Mouse (Mus musculus): ENCODE results near the gene Serinc4. TPM values are rescaled to one million over a fixed set of nuclear protein-coding genes. Genes with fewer than 3 reads are reported as not detected.
A peak's percentile ranks its signal among the peaks of the same experiment; 100 is the strongest.
"Not testable (repeated sequence)": the region's sequence is repeated elsewhere in the genome, so short reads cannot be mapped to it uniquely, and the experiment has no call there.

Gene Serinc4
- 3.1 and 4.4 TPM in 2 replicates for polyA plus RNA-seq (2012; rRNA removed)

DNA sequence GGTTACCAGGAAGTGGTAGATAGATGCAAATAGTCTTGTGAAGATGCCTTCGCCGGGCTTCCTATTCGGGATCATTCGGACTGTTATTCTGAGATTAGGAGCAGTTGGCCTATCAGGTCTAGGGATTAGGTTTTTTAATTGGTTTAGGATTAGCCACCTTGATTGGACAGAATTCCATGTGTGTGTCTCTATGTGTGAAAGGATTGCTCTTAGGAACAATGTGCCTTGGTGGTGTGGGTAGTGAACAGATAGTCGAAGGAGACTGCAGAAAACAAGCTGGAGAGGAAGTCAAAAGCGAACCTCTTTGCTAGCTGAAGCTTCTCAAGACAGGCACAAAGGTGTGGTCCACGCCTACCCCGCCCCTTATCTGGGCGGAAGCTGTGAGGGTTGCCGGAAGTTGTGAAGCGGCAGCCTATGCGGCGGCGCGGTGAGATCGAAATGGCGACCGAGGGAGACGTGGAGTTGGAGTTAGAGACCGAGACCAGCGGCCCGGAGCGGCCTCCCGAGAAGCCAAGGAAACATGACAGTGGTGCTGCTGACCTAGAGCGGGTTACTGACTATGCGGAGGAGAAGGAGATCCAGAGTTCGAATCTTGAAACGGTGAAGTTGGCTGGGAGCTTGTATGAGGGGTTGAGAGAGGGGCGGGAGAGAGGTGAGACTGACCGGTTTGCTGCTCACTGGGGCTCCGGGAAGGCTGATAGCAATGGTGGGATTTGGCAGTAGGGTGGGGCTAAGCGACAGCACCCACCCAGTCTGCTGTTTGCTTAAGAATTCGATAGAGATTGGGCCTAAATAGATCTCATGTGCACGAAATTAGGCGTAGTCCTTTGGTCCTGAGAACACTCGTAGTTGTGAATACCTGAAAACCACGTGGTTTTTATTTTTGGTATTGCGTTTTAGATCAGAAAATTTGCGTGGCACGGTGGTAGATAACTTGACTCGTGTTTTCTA is at the start of gene Serinc4:
Gene Serinc4, minus strand, starts transcription at position 90 of the 951 bp plus-strand sequence.
- Histone ChIP-seq H3K27ac (ENCODE audit: control insufficient read depth, insufficient read depth, low read depth, low read length) (peak within 1 kb of the TSS; percentile 91), H3K36me3 (ENCODE audit: control insufficient read depth, insufficient read depth, low read length) (no peaks in the 10 kb centered on the region), H3K4me3 (ENCODE audit: control insufficient read depth, low read depth, low read length) (peak within 1 kb of the TSS; percentile 97), H3K27me3 (ENCODE audit: control insufficient read depth, insufficient read depth, low read length) (no peaks in the 10 kb centered on the region), H3K4me1 (ENCODE audit: control insufficient read depth, insufficient read depth, low read length) (peaks cover 3% of the 10 kb centered on the region)
- TF ChIP-seq CTCF (IDR thresholded peaks at IDR 0.05; ENCODE audit: control insufficient read depth, insufficient read depth, insufficient replicate concordance, low read depth, low read length) (no peak), POLR2A (IDR thresholded peaks at IDR 0.05; ENCODE audit: control insufficient read depth, low read depth, low read length) (peak; percentile 95)

DNA sequence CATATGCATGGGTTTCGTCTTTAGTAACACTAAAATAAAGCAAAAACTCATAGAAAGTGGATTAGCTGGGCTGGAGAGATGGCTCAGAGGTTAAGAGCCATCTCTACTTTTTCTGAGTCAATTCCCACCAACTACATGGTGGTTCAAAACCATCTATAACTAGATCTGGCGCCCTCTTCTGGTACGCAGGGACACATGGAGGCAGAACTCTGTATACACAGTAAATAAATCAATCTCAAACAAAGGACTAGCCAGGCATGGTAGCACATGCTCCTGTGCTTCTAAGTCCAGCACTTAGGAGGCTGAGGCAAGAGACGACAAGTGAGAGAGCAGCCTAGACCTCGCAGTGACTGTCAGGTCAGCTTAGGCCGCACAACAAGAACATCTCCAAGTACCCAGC is 45.0 kb upstream of the Serinc4 start:
- H3K27me3 ChIP-seq (ENCODE audit: control insufficient read depth, insufficient read depth, low read length); H3K4me3 ChIP-seq (ENCODE audit: control insufficient read depth, low read depth, low read length); H3K36me3 ChIP-seq (ENCODE audit: control insufficient read depth, insufficient read depth, low read length); H3K4me1 ChIP-seq (ENCODE audit: control insufficient read depth, insufficient read depth, low read length); H3K27ac ChIP-seq (ENCODE audit: control insufficient read depth, insufficient read depth, low read depth, low read length): not testable (repeated sequence)

DNA sequence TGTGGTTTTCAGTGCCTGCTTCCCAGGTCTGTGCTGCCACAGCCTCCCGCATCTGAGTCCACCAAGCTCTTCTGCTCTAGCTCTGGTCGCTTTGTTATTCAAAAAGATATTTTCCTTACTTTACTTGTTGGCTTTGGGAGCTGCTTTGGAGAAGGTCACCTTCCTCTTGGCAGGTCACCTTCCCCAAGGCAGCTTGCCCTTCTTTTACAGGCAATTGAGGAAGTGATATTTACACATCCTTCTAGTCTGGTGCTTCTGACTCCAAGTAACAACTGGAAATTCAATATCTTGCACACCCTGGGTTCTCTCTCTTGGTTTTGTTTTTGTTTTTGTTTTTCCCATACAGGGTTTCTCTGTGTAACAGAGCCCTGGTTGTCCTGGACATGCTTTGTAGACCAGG is 27.8 kb upstream of the Serinc4 start:
- H3K27me3 ChIP-seq (ENCODE audit: control insufficient read depth, insufficient read depth, low read length); H3K27ac ChIP-seq (ENCODE audit: control insufficient read depth, insufficient read depth, low read depth, low read length); H3K4me3 ChIP-seq (ENCODE audit: control insufficient read depth, low read depth, low read length); H3K4me1 ChIP-seq (ENCODE audit: control insufficient read depth, insufficient read depth, low read length); H3K36me3 ChIP-seq (ENCODE audit: control insufficient read depth, insufficient read depth, low read length): not testable (repeated sequence)

DNA sequence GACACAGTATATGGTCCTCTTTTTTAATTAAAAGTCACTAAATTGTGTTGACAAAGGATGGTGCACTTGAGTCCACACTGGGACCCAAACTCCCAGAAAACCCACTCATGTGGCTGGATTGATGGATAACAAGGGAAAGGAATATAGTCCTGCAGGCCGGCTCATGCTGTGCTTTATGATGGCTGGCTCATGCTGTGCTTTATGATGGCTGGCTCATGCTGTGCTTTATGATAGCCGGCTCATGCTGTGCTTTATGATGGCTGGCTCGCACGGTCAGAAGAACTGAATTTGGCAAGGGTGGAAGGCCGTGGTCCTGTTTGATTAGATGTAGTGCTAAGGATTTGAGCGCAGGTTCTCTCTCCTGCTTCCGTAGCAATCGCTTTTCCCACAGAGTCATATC is 27.0 kb upstream of the Serinc4 start:
- TF ChIP-seq POLR2A (IDR thresholded peaks at IDR 0.05; ENCODE audit: control insufficient read depth, low read depth, low read length) (no peak), CTCF (IDR thresholded peaks at IDR 0.05; ENCODE audit: control insufficient read depth, insufficient read depth, insufficient replicate concordance, low read depth, low read length) (no peak)
- Histone ChIP-seq H3K27ac (ENCODE audit: control insufficient read depth, insufficient read depth, low read depth, low read length) (no peak overlapping the region), H3K27me3 (ENCODE audit: control insufficient read depth, insufficient read depth, low read length) (no peaks in the 10 kb centered on the region)

DNA sequence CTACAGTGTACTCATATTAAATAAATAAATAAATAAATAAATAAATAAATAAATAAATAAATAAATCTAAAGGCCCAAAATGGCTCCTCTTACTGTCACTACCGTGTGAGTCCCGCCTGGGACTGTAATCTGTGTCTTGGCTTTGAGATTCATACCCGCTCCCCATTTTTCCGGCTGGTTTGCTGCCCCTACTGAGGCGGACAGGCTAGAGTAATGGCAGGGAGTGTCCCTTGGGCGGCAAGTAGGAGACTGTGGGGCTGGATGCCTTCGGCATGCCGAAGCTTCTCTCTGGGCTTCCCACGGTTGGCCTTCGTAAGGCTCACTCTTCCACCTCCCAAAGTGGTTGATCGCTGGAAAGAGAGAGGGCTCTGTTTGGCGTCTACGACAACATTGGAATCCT is 24.3 kb upstream of the Serinc4 start:
- not testable (repeated sequence) for H3K4me3 ChIP-seq (ENCODE audit: control insufficient read depth, low read depth, low read length); H3K4me1 ChIP-seq (ENCODE audit: control insufficient read depth, insufficient read depth, low read length); H3K27me3 ChIP-seq (ENCODE audit: control insufficient read depth, insufficient read depth, low read length); H3K36me3 ChIP-seq (ENCODE audit: control insufficient read depth, insufficient read depth, low read length); H3K27ac ChIP-seq (ENCODE audit: control insufficient read depth, insufficient read depth, low read depth, low read length)

More for the DNA sequence above, 27.0 kb upstream of the Serinc4 start:
- Histone ChIP-seq H3K4me1 (ENCODE audit: control insufficient read depth, insufficient read depth, low read length) (peaks cover 2% of the 10 kb centered on the region; the same call in 1 of the 2 replicates), H3K4me3 (ENCODE audit: control insufficient read depth, low read depth, low read length) (no peak overlapping the region), H3K36me3 (ENCODE audit: control insufficient read depth, insufficient read depth, low read length) (no peaks in the 10 kb centered on the region)

DNA sequence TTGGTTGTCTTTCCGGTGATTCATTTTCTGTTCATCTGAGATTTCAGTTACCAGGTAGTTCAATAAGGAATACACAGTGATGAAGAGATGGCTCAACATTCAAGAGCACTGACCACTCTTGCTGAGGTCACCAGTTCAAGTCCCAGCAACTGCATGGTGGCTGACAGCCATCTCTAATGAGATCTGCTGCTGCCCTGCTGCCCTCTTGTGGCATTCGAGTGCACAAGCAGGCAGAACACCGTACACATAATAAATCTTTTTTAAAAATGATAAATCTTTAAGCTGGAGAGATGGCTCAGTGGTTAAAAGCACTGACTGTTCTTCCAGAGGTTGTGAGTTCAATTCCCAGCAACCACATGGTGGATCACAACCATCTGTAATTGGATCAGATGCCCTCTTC is 23.9 kb upstream of the Serinc4 start:
- H3K4me3 ChIP-seq (ENCODE audit: control insufficient read depth, low read depth, low read length) = no peak overlapping the region
- no peak for TF ChIP-seq POLR2A (IDR thresholded peaks at IDR 0.05; ENCODE audit: control insufficient read depth, low read depth, low read length)
- TF ChIP-seq CTCF (IDR thresholded peaks at IDR 0.05; ENCODE audit: control insufficient read depth, insufficient read depth, insufficient replicate concordance, low read depth, low read length) = peak; percentile 55; the same call in 1 of the 2 replicates
- peaks cover 2% of the 10 kb centered on the region; the same call in 1 of the 2 replicates for H3K4me1 ChIP-seq (ENCODE audit: control insufficient read depth, insufficient read depth, low read length)
- H3K36me3 ChIP-seq (ENCODE audit: control insufficient read depth, insufficient read depth, low read length) = no peaks in the 10 kb centered on the region
- H3K27ac ChIP-seq (ENCODE audit: control insufficient read depth, insufficient read depth, low read depth, low read length) = no peak overlapping the region
- H3K27me3 ChIP-seq (ENCODE audit: control insufficient read depth, insufficient read depth, low read length) = no peaks in the 10 kb centered on the region

DNA sequence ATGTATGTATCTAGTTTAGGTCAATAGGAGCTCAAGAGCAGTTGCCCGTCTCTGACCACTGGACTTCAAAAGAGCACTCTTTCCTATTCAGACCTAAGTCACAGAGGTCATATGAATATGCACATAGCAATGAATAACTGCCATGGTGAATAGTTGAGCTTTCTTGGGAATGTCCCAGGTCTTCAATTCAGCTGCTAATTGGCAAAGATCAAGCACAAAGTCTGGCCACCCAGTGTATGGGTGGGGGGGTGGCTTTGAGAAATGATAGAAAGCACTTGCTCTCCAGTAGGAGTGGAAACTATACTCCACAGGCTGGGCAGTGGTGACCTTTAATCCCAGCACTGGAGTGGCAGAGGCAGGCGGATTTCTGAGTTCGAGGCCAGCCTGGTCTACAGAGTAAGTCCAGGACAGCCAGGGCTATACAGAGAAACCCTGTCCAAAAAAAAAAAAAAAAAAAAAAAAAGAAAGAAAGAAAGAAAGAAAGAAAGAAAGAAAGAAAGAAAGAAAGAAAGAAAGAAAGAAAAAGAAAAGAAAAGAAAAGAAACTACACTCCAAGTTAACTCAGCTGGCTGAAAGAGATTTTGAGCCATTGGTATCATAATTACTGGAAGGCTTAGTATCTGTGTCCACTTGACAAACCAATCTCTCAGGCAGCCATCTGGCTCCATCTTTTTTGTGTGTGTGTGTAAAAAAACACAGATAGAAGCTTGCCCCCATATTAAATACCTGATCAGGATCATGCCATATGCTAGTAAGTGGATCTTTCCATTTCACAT is 21.1 kb upstream of the Serinc4 start:
- Histone ChIP-seq H3K27ac (ENCODE audit: control insufficient read depth, insufficient read depth, low read depth, low read length) (no peak overlapping the region), H3K36me3 (ENCODE audit: control insufficient read depth, insufficient read depth, low read length) (no peaks in the 10 kb centered on the region), H3K4me3 (ENCODE audit: control insufficient read depth, low read depth, low read length) (no peak overlapping the region), H3K4me1 (ENCODE audit: control insufficient read depth, insufficient read depth, low read length) (peaks cover 2% of the 10 kb centered on the region; the same call in 1 of the 2 replicates), H3K27me3 (ENCODE audit: control insufficient read depth, insufficient read depth, low read length) (no peaks in the 10 kb centered on the region)
- TF ChIP-seq POLR2A (IDR thresholded peaks at IDR 0.05; ENCODE audit: control insufficient read depth, low read depth, low read length) (no peak), CTCF (IDR thresholded peaks at IDR 0.05; ENCODE audit: control insufficient read depth, insufficient read depth, insufficient replicate concordance, low read depth, low read length) (no peak)

DNA sequence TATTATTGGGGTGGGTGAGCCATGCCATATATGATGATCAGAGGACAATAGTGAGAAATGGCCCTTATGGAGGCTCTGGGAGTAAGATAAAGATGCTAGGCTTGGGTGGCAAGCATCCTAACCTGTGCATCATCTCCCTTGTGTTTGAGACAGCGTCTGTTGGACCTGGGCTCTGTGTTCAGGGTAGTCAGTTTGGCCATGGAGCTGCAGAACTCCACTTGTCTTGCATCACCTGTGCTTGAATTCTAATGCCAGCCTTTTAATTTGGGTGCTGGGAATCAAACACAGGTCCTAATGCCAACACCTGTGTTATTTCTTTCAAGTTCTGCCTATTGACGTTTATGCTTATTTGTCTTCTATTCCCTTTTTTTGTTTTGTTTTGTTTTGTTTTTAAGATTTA is 18.7 kb upstream of the Serinc4 start:
- H3K27me3 ChIP-seq (ENCODE audit: control insufficient read depth, insufficient read depth, low read length); H3K4me1 ChIP-seq (ENCODE audit: control insufficient read depth, insufficient read depth, low read length); H3K27ac ChIP-seq (ENCODE audit: control insufficient read depth, insufficient read depth, low read depth, low read length); H3K4me3 ChIP-seq (ENCODE audit: control insufficient read depth, low read depth, low read length); H3K36me3 ChIP-seq (ENCODE audit: control insufficient read depth, insufficient read depth, low read length): not testable (repeated sequence)

All from testis, adult 2 months (tissue).